Mouse (Mus musculus) midbrain, embryonic 14.5 days (tissue): ENCODE data around the gene Tmem151b. TPM values are rescaled to one million over a fixed set of nuclear protein-coding genes. Genes with fewer than 3 reads are reported as not detected.
A peak's percentile ranks its signal among the peaks of the same experiment; 100 is the strongest.

Source experiments
- ATAC-seq: fragments of 200-750 bp; cut with Nextera tagmentation; 2 replicates; pipeline ENCODE4 v1.8.0; 2017; ENCODE audit warnings: moderate number of reproducible peaks, moderate library complexity; ENCODE audit not compliant: low FRiP score, low TSS enrichment
- DNase-seq: peaks from one replicate; pipeline ENCODE4 v3.0.0-alpha.2; 2015
- H3K27ac ChIP-seq: fragments of 300-500 bp; sonication (generic); replicated peaks from 2 replicates; pipeline ENCODE4 v1.5.1; 2014; ENCODE audit warnings: mild to moderate bottlenecking, low read depth, low read length, moderate library complexity
- H3K27me3 ChIP-seq: fragments of 300-500 bp; sonication (generic); 2 replicates; pipeline ENCODE4 v1.6.1; 2014; ENCODE audit warnings: low read length, control low read depth, mixed read lengths; ENCODE audit not compliant: control insufficient read depth, insufficient read depth
- H3K36me3 ChIP-seq: fragments of 300-500 bp; sonication (generic); 2 replicates; pipeline ENCODE4 v1.6.1; 2014; ENCODE audit warnings: low read length, control low read depth; ENCODE audit not compliant: control insufficient read depth, insufficient read depth
- H3K4me1 ChIP-seq: fragments of 300-500 bp; sonication (generic); 2 replicates; pipeline ENCODE4 v1.6.1; 2014; ENCODE audit warnings: mild to moderate bottlenecking, antibody characterized with exemption, low read length, control low read depth; ENCODE audit not compliant: control insufficient read depth, insufficient read depth
- H3K4me2 ChIP-seq: fragments of 300-500 bp; sonication (generic); 2 replicates; pipeline ENCODE4 v1.6.1; 2014; ENCODE audit warnings: mild to moderate bottlenecking, low read length, moderate library complexity
- H3K4me3 ChIP-seq: fragments of 300-500 bp; sonication (generic); replicated peaks from 2 replicates; pipeline ENCODE4 v1.5.1; 2014; ENCODE audit warnings: low read depth, low read length
- H3K9ac ChIP-seq: fragments of 300-500 bp; sonication (generic); replicated peaks from 2 replicates; pipeline ENCODE4 v1.6.1; 2014; ENCODE audit warnings: mild to moderate bottlenecking, low read length, moderate library complexity
- H3K9me3 ChIP-seq: fragments of 300-500 bp; sonication (generic); 2 replicates; pipeline ENCODE4 v1.6.1; 2016; ENCODE audit warnings: low read length, control low read depth, mixed read lengths; ENCODE audit not compliant: control insufficient read depth
- WGBS: fragments of 180-500 bp; shearing (Covaris S2); extraction: QIAGEN DNeasy Blood & Tissue Kit; methylation state at CpG from one replicate; pipeline ENCODE4 v1.1.7; 2014; 5-methylcytosine and 5-hydroxymethylcytosine counted together
- polyA plus RNA-seq: library from polyadenylated mRNA; unstranded; fragments of >200 nt; fragmentation: Nextera tagmentation; extraction: Ambion mirVana; gene quantifications from 2 replicates; pipeline ENCODE4 v1.2.1, GENCODE M21; 2014

The Tmem151b gene
- polyA plus RNA-seq, result 20.4 and 24.1 TPM in 2 replicates

GRCm38 (mm10) chr17:45549617-45550181 lies at the start of gene Tmem151b:
Gene Tmem151b, minus strand, starts transcription at chr17:45549677.
- H3K4me1 ChIP-seq, result peaks cover 35% of the 10 kb centered on the region
- peak within 1 kb of the TSS; percentile 97 for H3K27ac ChIP-seq
- H3K9ac ChIP-seq, result peak within 1 kb of the TSS; percentile 99
- H3K36me3 ChIP-seq, result peaks cover 23% of the 10 kb centered on the region
- peak; percentile 61 for ATAC-seq
- H3K4me2 ChIP-seq, result peak within 1 kb of the TSS; percentile 64
- peak within 1 kb of the TSS; percentile 93 for H3K4me3 ChIP-seq
- WGBS, result under 1% methylated on average over 11 of the region's 29 CpGs
- peaks cover 31% of the 10 kb centered on the region for H3K27me3 ChIP-seq
- no peaks in the 10 kb centered on the region for H3K9me3 ChIP-seq
- peak; percentile 89 for DNase-seq

GRCm38 (mm10) chr17:45598891-45599290 lies 49.4 kb upstream of the Tmem151b start:
- Histone ChIP-seq H3K9ac (no peak overlapping the region), H3K4me1 (peaks cover 23% of the 10 kb centered on the region), H3K4me2 (no peak overlapping the region; the same call in 1 of the 2 replicates), H3K27ac (no peak overlapping the region), H3K27me3 (peaks cover 32% of the 10 kb centered on the region), H3K36me3 (no peaks in the 10 kb centered on the region), H3K9me3 (no peaks in the 10 kb centered on the region), H3K4me3 (no peak overlapping the region)
- no peak for DNase-seq
- WGBS, result 41% methylated on average over 3 of the region's 3 CpGs
- no peak for ATAC-seq

- ATAC-seq (no peak), DNase-seq (no peak)
- H3K4me1 ChIP-seq, result peaks cover 23% of the 10 kb centered on the region
- no peaks in the 10 kb centered on the region for H3K36me3 ChIP-seq
- 90% methylated on average over 2 of the region's 2 CpGs for WGBS
- H3K9ac ChIP-seq, result no peak overlapping the region
- no peak overlapping the region for H3K4me3 ChIP-seq
- no peak overlapping the region for H3K27ac ChIP-seq
- H3K27me3 ChIP-seq, result peaks cover 33% of the 10 kb centered on the region
- no peak overlapping the region for H3K4me2 ChIP-seq
- H3K9me3 ChIP-seq, result no peaks in the 10 kb centered on the region
Observed at GRCm38 (mm10) chr17:45598376-45598775, 48.9 kb upstream of the Tmem151b start.

GRCm38 (mm10) chr17:45597787-45598186 lies 48.3 kb upstream of the Tmem151b start:
- Histone ChIP-seq H3K27ac (no peak overlapping the region), H3K36me3 (no peaks in the 10 kb centered on the region), H3K27me3 (peaks cover 33% of the 10 kb centered on the region), H3K4me3 (no peak overlapping the region), H3K9me3 (no peaks in the 10 kb centered on the region), H3K9ac (no peak overlapping the region), H3K4me1 (peaks cover 23% of the 10 kb centered on the region), H3K4me2 (no peak overlapping the region)
- ATAC-seq (no peak), DNase-seq (no peak)
- 42% methylated on average over 3 of the region's 3 CpGs for WGBS

GRCm38 (mm10) chr17:45596631-45597396 lies 47.3 kb upstream of the Tmem151b start:
- ATAC-seq, result peak; percentile 22; the same call in 1 of the 2 replicates
- H3K4me1 ChIP-seq, result peaks cover 23% of the 10 kb centered on the region

GRCm38 (mm10) chr17:45595736-45596390 lies 46.4 kb upstream of the Tmem151b start:
- Histone ChIP-seq H3K4me2 (peak overlapping the region; percentile 89), H3K4me3 (peak overlapping the region; percentile 40), H3K9ac (peak overlapping the region; percentile 56), H3K27ac (0 out of 2 replicates have a peak overlapping the region, but pooled peaks have one; percentile 26), H3K36me3 (no peaks in the 10 kb centered on the region), H3K4me1 (peaks cover 23% of the 10 kb centered on the region), H3K9me3 (no peaks in the 10 kb centered on the region), H3K27me3 (peaks cover 19% of the 10 kb centered on the region)
- 4% methylated on average over 23 of the region's 23 CpGs for WGBS
- no peak for ATAC-seq
- DNase-seq, result no peak

More at GRCm38 (mm10) chr17:45596631-45597396, 47.3 kb upstream of the Tmem151b start:
- Histone ChIP-seq H3K27me3 (peaks cover 28% of the 10 kb centered on the region), H3K36me3 (no peaks in the 10 kb centered on the region), H3K9me3 (no peaks in the 10 kb centered on the region), H3K4me2 (no peak overlapping the region), H3K4me3 (no peak overlapping the region), H3K27ac (peak overlapping the region; percentile 61), H3K9ac (no peak overlapping the region; the same call in 1 of the 2 replicates)
- DNase-seq, result peak; percentile 66
- 25% methylated on average over 11 of the region's 11 CpGs for WGBS

- Histone ChIP-seq H3K4me2 (peak overlapping the region; percentile 89), H3K4me1 (peaks cover 23% of the 10 kb centered on the region), H3K4me3 (peak overlapping the region; percentile 40), H3K9ac (peak overlapping the region; percentile 56), H3K36me3 (no peaks in the 10 kb centered on the region), H3K27ac (0 out of 2 replicates have a peak overlapping the region, but pooled peaks have one; percentile 26), H3K27me3 (peaks cover 12% of the 10 kb centered on the region), H3K9me3 (no peaks in the 10 kb centered on the region)
- ATAC-seq (peak; percentile 53; the same call in 1 of the 2 replicates), DNase-seq (peak; percentile 73)
- 1% methylated on average over 58 of the region's 58 CpGs for WGBS
Observed at GRCm38 (mm10) chr17:45594881-45595735, 45.6 kb upstream of the Tmem151b start.

- Histone ChIP-seq H3K9me3 (no peaks in the 10 kb centered on the region), H3K36me3 (no peaks in the 10 kb centered on the region), H3K4me1 (peaks cover 19% of the 10 kb centered on the region), H3K27me3 (peaks cover 11% of the 10 kb centered on the region; the same call in 1 of the 2 replicates), H3K27ac (no peak overlapping the region), H3K4me2 (peak overlapping the region; percentile 89), H3K4me3 (peak overlapping the region; percentile 40; the same call in 1 of the 2 replicates), H3K9ac (no peak overlapping the region)
- 52% methylated on average over 8 of the region's 8 CpGs for WGBS
- no peak for ATAC-seq
- DNase-seq, result no peak
Observed at GRCm38 (mm10) chr17:45594195-45594594, 44.7 kb upstream of the Tmem151b start.
